Mouse (Mus musculus) heart, postnatal 0 days (tissue): ENCODE data around the gene Stk24. TPM values are rescaled to one million over a fixed set of nuclear protein-coding genes. Genes with fewer than 3 reads are reported as not detected.

ENCODE experiments used
- ATAC-seq: fragments of 200-750 bp; cut with Nextera tagmentation; 2 replicates; pipeline ENCODE4 v1.8.0; 2017; ENCODE audit warnings: low read depth, moderate number of reproducible peaks, moderate library complexity; ENCODE audit not compliant: insufficient read depth
- DNase-seq: peaks from one replicate; pipeline ENCODE4 v3.0.0-alpha.2; 2016; ENCODE audit warnings: low spot score
- H3K27ac ChIP-seq: fragments of 300-500 bp; sonication (generic); 2 replicates; pipeline ENCODE4 v1.5.1; 2014; ENCODE audit warnings: low read depth, mild to moderate bottlenecking
- H3K27me3 ChIP-seq: fragments of 300-500 bp; sonication (generic); 2 replicates; pipeline ENCODE4 v1.6.1; 2014; ENCODE audit warnings: low read length, mixed read lengths; ENCODE audit not compliant: control insufficient read depth, insufficient read depth
- H3K36me3 ChIP-seq: fragments of 300-500 bp; sonication (generic); replicated peaks from 2 replicates; pipeline ENCODE4 v1.6.1; 2014; ENCODE audit warnings: low read length, mixed read lengths; ENCODE audit not compliant: control insufficient read depth, insufficient read depth
- H3K4me1 ChIP-seq: fragments of 300-500 bp; sonication (generic); 2 replicates; pipeline ENCODE4 v1.6.1; 2014; ENCODE audit warnings: antibody characterized with exemption; ENCODE audit not compliant: control insufficient read depth, insufficient read depth
- H3K4me2 ChIP-seq: fragments of 300-500 bp; sonication (generic); 2 replicates; pipeline ENCODE4 v1.6.1; 2014; ENCODE audit warnings: low read depth, mild to moderate bottlenecking, low read length, moderate library complexity
- H3K4me3 ChIP-seq: fragments of 300-500 bp; sonication (generic); 2 replicates; pipeline ENCODE4 v1.5.1; 2014; ENCODE audit warnings: low read depth, low read length
- H3K9ac ChIP-seq: fragments of 300-500 bp; sonication (generic); replicated peaks from 2 replicates; pipeline ENCODE4 v1.6.1; 2014; ENCODE audit warnings: low read depth, low read length, mixed read lengths
- H3K9me3 ChIP-seq: fragments of 300-500 bp; sonication (generic); replicated peaks from 2 replicates; pipeline ENCODE4 v1.6.1; 2016; ENCODE audit warnings: low read length; ENCODE audit not compliant: control insufficient read depth
- CTCF ChIP-seq: IDR thresholded peaks from 2 replicates; pipeline ENCODE4 v1.5.1; 2016; ENCODE audit warnings: antibody characterized with exemption, control low read depth, low read depth
- EP300 ChIP-seq: IDR thresholded peaks from 2 replicates; pipeline ENCODE4 v1.6.1; 2016; ENCODE audit warnings: antibody characterized with exemption, low read depth
- WGBS: fragments of 180-500 bp; shearing (Covaris S2); extraction: QIAGEN DNeasy Blood & Tissue Kit; methylation state at CpG from one replicate; pipeline ENCODE4 v1.1.7; 2014; 5-methylcytosine and 5-hydroxymethylcytosine counted together
- polyA plus RNA-seq: library from polyadenylated mRNA; unstranded; fragments of >200 nt; fragmentation: Nextera tagmentation; extraction: Ambion mirVana; gene quantifications from 2 replicates; pipeline ENCODE4 v1.2.1, GENCODE M21; 2015
- total RNA-seq: library from RNA; depleted of rRNA; stranded (reverse); fragments of >200 nt; gene quantifications from 2 replicates; pipeline ENCODE4 v1.2.3, GENCODE M21; 2014; ENCODE audit warnings: low replicate concordance

The Stk24 gene
- total and polyA plus RNA-seq, 2 experiments from 2014 or later, result 26.7 to 62.9 TPM

GRCm38 (mm10) chr14:121356336-121356862, 23.4 kb downstream of the Stk24 start:
- H3K9me3 ChIP-seq, result no peaks in the 10 kb centered on the region
- H3K27ac ChIP-seq, result peak overlapping the region; percentile 16; the same call in 1 of the 2 replicates
- no peak overlapping the region for H3K4me3 ChIP-seq
- H3K36me3 ChIP-seq, result no peaks in the 10 kb centered on the region
- TF ChIP-seq EP300 (no peak), CTCF (no peak)
- H3K4me2 ChIP-seq, result no peak overlapping the region
- WGBS, result 25% methylated on average over 8 of the region's 8 CpGs
- no peak overlapping the region for H3K9ac ChIP-seq
- no peaks in the 10 kb centered on the region for H3K27me3 ChIP-seq
- H3K4me1 ChIP-seq, result peaks cover 76% of the 10 kb centered on the region
- DNase-seq, result no peak
- ATAC-seq, result no peak

GRCm38 (mm10) chr14:121355732-121356131, 24.1 kb downstream of the Stk24 start:
- WGBS, result 19% methylated on average over 6 of the region's 6 CpGs
- no peak overlapping the region for H3K9ac ChIP-seq
- H3K9me3 ChIP-seq, result no peaks in the 10 kb centered on the region
- TF ChIP-seq CTCF (no peak), EP300 (no peak)
- DNase-seq (no peak), ATAC-seq (no peak)
- peaks cover 72% of the 10 kb centered on the region for H3K4me1 ChIP-seq
- no peak overlapping the region for H3K4me2 ChIP-seq
- no peaks in the 10 kb centered on the region for H3K27me3 ChIP-seq
- H3K27ac ChIP-seq, result no peak overlapping the region
- H3K4me3 ChIP-seq, result no peak overlapping the region
- H3K36me3 ChIP-seq, result no peaks in the 10 kb centered on the region

GRCm38 (mm10) chr14:121353648-121354377, 26.0 kb downstream of the Stk24 start:
- Histone ChIP-seq H3K4me3 (no peak overlapping the region), H3K9ac (no peak overlapping the region), H3K27ac (no peak overlapping the region), H3K36me3 (no peaks in the 10 kb centered on the region), H3K27me3 (no peaks in the 10 kb centered on the region), H3K4me1 (peaks cover 72% of the 10 kb centered on the region), H3K4me2 (no peak overlapping the region), H3K9me3 (no peaks in the 10 kb centered on the region)
- DNase-seq (no peak), ATAC-seq (no peak)
- 77% methylated on average over 10 of the region's 10 CpGs for WGBS
- TF ChIP-seq CTCF, result no peak
- no peak for TF ChIP-seq EP300

GRCm38 (mm10) chr14:121352744-121353143, 27.1 kb downstream of the Stk24 start:
- no peaks in the 10 kb centered on the region for H3K27me3 ChIP-seq
- DNase-seq, result no peak
- H3K9me3 ChIP-seq, result no peaks in the 10 kb centered on the region
- 76% methylated on average over 6 of the region's 6 CpGs for WGBS
- peaks cover 72% of the 10 kb centered on the region for H3K4me1 ChIP-seq
- ATAC-seq, result no peak
- no peak overlapping the region for H3K4me2 ChIP-seq
- H3K9ac ChIP-seq, result no peak overlapping the region
- H3K27ac ChIP-seq, result no peak overlapping the region
- H3K36me3 ChIP-seq, result no peaks in the 10 kb centered on the region
- H3K4me3 ChIP-seq, result no peak overlapping the region
- TF ChIP-seq CTCF, result no peak
- TF ChIP-seq EP300, result no peak

- H3K27ac ChIP-seq, result no peak overlapping the region
- ATAC-seq, result no peak
- 75% methylated on average over 4 of the region's 4 CpGs for WGBS
- no peak for DNase-seq
- no peak overlapping the region for H3K4me2 ChIP-seq
- no peak overlapping the region for H3K9ac ChIP-seq
- no peaks in the 10 kb centered on the region for H3K27me3 ChIP-seq
- H3K4me1 ChIP-seq, result peaks cover 75% of the 10 kb centered on the region
- no peak overlapping the region for H3K4me3 ChIP-seq
- H3K36me3 ChIP-seq, result no peaks in the 10 kb centered on the region
- H3K9me3 ChIP-seq, result no peaks in the 10 kb centered on the region
- TF ChIP-seq EP300 (no peak), CTCF (no peak)
These were observed 28.1 kb downstream of the Stk24 start for GRCm38 (mm10) chr14:121351737-121352136.
